In the genomic region with DNA sequence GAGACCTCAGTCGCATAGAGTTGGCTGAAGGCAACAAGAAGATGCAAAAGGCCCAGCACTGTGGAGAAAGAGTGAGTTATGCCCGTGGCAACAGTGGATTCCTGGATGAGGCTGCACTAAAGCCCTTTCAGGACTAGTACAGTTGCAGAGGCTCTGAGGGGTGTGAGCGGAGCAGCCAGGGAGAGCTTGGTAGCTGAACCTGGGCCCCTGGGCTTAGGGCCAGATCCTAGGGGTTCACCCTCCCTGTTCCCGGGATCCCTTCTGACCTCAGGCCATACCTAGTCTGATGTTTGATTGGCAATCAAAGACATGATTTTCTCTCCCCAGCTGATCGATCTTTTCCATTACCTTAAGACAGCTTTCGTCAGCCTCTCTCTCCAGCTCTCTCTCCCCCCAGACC, we compare ENCODE assay signal across 18 mouse cellular contexts.
"Had no signal": no experiment of that assay in that cellular context is flagged by ENCODE, and none has a peak within 500 bp of the region (broad histone marks: within the 10 kb centered on the region; RNA-seq: fewer than 3 reads in every experiment).

No protein-coding gene starts in this region.

- H3K27me3 ChIP-seq: midbrain, embryonic 12.5 days; neural tube, embryonic 13.5 days; neural tube, embryonic 15.5 days had no signal

- DNase-seq: lung, embryonic 14.5 days; lung, postnatal 10 days; lung, postnatal 4 days; midbrain, embryonic 14.5 days; retina, postnatal 1 day; right cerebral cortex, adult 18-20 months; right cerebral cortex, postnatal 25 days; right cerebral cortex, postnatal 4 days; spleen, adult 18-20 months; thymus, adult 18-20 months; thymus, postnatal 14 days; thymus, postnatal 36 days had no signal

- H3K9ac ChIP-seq: lung, embryonic 14.5 days; midbrain, embryonic 12.5 days; neural tube, embryonic 13.5 days; neural tube, embryonic 15.5 days had no signal

- H3K4me3 ChIP-seq: midbrain, embryonic 10.5 days; midbrain, embryonic 12.5 days; myocyte; neural tube, embryonic 13.5 days; neural tube, embryonic 15.5 days had no signal

- H3K9me3 ChIP-seq: midbrain, embryonic 10.5 days; midbrain, embryonic 12.5 days; neural tube, embryonic 13.5 days; neural tube, embryonic 15.5 days had no signal

- ATAC-seq: midbrain, embryonic 16.5 days had no signal

- H3K4me2 ChIP-seq: lung, embryonic 14.5 days; midbrain, embryonic 12.5 days; neural tube, embryonic 13.5 days; neural tube, embryonic 15.5 days had no signal

- H3K36me3 ChIP-seq: midbrain, embryonic 12.5 days; neural tube, embryonic 13.5 days; neural tube, embryonic 15.5 days had no signal

- H3K27ac ChIP-seq: midbrain, embryonic 10.5 days; midbrain, embryonic 12.5 days; neural tube, embryonic 13.5 days; neural tube, embryonic 15.5 days had no signal
